Mouse (Mus musculus): ENCODE data around the gene Glod5. TPM values are rescaled to one million over a fixed set of nuclear protein-coding genes. Genes with fewer than 3 reads are reported as not detected.
"Not testable (repeated sequence)": the region's sequence is repeated elsewhere in the genome, so short reads cannot be mapped to it uniquely, and the experiment has no call there.

Glod5 gene
- not detected for total RNA-seq (2022)

DNA sequence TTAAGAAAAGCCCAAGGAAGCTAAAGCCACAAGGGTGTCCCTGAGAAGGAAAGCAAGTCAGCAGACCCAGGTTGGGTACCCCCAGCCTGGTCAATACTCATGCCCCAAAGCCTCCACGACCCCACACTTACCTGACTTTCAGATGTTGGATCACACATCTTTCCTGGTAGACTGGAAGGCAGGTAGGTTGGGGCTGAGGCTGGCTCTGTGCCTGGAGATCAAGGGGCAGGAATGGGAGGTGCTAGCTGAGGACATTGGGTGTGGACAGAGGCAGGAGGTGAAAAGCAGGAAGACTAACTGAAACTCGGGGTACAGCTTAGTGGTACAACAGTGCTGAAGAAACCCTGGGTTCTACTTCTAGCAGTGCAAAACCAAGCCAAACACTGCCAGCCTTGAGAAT is at the start of gene Glod5:
Gene Glod5 (minus strand): TSS at position 207 of the 400 bp plus-strand sequence.
- DNase-seq = no peak

DNA sequence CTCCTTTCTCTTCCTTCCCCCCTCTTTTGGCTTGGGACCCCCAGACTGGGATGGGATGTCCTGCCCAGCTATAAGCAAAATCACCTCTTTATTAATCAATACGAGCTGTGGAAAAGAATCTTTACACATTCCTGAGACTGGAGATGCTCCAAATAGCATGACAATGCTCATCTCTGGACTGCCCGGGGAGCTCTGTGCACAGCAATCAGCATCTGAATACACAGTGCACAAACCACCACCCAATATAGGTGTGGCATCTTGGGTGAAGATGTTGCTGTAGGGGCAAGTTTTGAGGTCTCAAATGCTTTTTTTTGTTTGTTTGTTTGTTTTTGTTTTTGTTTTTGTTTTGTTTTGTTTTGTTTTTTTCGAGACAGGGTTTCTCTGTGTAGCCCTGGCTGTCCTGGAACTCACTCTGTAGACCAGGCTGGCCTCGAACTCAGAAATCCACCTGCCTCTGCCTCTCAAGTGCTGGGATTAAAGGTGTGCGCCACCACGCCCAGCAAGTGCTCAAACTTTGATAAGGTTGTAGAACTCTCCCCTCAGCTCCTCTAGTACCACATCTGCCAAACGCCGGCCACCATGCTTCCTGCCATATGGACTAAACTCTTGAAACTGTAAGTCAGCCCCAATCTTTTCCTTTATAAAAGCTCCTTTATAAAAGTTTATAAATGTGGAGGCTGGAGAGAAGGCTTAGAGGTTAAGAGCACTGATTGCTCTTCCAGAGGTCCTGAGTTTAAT is 32.9 kb upstream of the Glod5 start:
- DNase-seq = not testable (repeated sequence)

DNA sequence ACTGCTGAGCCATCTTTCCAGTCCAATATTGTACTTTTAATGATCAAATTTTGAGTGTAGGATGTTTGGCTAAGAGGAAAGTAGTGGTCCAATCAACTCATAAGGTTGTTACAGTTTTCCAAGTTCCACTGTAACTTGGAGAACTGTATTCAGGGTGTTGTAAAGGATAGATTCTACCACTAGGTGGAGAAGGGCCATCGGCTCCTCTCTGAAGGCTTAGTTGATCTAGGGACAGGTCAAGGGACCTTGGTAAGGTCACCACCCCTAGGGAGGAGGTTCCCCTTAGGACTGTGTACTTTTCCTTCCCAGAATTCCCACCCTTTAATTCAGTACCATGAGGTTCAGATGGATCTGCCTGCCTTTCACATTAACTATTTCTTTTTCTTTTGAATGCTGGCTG is 14.7 kb upstream of the Glod5 start:
- no peak for DNase-seq

DNA sequence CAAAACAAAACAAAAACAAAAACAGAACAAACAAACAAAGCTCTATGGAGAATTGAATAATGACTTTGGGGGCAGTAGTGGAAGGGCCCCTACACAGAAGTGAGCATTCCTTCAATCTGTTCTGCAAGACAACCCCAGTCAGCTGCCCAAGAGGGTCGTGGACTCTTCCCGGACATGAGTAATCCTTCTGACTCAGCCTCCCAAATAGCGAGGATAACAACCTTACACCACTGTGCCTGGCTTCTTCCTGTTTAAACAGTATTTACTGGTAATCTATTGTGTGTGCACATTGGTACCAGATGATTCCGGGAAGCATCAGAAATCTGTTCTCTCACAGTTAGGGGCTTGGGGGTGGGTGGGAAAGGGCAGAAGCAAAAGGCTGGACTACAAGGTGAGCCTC is 8.5 kb upstream of the Glod5 start:
- DNase-seq = no peak

DNA sequence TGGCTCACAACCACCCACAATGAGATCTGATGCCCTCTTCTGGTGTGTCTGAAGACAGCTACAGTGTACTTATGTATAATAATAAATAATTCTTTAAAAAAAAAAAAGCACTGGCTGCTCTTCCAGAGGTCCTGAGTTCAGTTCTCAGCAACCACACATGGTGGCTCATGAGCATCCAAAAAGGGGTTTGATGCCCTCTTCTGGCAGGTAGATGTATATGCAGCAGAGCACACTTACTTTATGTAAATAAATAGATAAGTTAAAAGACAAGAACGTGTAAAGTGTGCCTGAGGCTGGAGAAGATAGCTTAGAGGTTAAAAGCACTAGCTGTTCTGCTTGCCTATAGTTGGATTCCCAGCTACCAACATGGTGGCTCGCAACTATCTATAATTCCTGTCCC is 6.5 kb upstream of the Glod5 start:
- DNase-seq = no peak

DNA sequence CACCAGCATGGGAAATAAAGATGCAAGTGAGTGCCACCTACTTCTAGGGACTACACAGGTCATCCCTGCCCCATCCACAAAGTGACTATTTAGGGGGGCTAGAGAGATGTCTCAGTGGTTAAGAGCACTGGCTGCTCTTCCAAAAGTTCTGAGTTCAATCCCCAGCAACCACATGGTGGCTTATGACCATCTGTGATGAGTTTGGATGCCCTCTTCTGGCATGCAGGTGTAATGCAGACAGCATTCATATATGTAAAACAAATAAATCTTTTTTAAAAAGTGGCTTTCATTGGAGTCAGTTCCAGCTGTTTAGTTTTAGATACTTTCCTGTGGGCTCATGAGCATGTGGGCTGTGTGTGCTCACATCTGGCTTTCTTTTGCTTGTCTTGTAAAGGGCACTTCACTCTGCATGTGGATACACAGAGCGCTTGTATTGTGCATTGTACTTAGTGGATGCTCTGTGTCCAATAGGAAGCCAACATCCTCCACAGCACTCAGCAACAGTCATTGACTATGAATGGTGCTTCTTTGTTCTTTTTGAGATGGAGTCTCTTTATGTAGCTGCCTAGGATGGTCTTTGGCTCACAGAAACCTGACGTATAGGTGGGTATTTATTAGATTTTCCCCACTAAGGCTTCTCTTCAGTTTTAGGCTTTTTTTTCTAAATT is 2.0 kb upstream of the Glod5 start:
- DNase-seq = no peak

DNA sequence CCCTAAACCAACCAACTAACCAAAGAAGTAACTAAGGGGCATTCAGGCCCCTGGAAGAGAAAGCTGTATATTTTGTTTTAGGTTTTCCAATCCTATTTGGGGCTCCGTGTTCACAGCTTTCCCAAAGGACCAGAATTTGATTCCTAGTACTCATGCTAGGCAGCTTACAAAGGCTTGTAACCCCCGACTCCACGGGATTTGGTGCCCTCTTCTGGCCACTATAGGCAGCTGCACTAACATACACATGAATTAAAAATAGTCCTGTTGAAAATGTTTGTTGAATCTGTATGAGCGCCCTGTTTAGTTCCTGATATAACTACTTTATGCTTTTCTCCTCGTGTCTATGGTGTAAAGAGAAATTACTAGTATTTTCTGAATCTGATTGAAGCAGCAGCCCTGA is 1.1 kb downstream of the Glod5 start:
- DNase-seq = no peak

DNA sequence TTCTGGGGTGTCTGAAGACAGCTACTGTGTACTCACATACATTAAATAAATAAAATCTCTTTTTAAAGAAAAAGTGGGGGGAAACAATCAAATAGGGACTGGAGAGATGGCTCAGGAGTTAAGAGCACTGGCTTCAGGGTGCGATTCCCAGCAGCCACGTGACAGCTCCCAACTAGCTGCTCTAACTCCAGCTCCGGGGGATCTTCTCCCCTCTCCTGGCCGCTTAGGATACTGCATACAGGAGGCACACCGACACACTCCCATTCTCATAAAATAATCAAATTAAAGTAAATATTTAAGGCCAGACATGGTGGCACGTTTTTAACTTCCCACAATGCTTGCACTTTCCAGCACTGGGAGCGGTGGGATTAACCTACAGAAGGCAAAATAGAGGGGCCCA is 2.6 kb downstream of the Glod5 start:
- not testable (repeated sequence) for DNase-seq

DNA sequence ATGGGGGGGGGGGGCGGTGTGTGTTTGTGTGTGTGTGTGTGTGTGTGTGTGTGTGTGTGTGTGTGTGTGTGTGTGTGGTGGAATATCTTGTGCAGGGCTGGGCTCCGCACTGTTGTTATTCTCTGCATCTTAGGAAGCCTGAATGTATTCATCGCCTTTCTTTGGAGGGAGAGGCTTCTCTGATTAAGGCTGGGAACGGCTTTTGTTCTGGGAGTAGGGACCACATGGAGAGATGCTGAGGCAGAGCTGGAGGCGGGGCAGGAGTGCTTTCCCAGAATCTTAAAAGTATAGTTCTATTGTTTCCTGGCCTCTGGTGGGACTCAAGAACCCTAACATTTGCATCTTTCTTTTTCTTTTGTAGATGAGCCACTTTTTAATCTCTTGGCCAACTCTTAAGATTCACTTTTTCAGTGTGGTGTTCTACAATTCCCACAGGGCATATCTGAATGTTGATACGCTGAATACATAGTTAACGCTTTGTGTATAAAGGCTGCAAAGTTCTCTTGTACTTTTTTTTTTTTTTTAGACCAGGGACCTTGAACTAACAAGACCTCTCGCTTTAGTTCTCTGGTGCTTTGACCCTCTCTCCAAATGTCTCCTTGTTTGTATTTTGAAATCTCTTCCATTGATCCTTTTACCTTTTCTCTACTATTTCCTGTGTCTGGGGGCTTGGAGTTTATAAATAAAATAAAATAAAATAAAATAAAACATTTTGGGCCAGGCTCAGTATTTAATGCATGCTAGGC is 4.5 kb downstream of the Glod5 start:
- DNase-seq = no peak

DNA sequence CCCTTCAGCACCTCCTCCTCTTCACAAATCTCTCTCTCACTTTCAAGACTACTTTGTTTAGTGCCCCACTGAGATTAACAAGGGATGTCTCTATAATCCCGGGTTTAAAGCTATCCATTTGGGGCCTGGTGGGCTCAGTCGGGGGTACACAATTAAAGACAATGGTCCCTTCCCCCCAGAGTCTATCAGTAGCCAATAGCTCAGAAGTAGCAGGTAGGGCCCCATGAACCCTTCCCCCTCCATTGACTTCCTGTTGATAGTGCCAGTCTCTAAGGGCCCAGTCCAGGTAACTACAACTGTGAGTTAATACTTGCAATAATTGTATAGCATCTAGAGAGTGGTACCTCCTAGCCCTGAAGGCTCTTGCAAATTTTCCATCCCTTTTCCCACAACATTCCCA is 5.1 kb downstream of the Glod5 start:
- DNase-seq = no peak

DNA sequence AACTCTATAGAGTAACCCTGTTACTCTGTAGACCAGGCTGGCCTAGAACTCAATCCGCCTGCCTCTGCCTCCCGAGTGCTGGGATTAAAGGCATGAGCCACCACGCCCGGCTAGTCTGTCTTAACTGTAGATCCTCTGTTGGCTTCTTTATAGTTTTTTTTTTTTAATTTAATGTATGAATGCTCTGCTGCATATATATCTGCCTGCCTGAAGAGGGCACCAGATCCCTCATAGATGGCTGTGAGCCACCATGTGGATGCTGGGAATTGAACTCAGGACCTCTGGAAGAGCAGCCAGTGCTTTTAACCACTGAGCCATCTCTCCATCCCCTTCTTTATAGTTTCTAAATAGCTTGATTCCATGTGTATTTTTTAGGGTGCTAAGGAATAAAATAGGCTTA is 8.9 kb downstream of the Glod5 start:
- DNase-seq = not testable (repeated sequence)

DNA sequence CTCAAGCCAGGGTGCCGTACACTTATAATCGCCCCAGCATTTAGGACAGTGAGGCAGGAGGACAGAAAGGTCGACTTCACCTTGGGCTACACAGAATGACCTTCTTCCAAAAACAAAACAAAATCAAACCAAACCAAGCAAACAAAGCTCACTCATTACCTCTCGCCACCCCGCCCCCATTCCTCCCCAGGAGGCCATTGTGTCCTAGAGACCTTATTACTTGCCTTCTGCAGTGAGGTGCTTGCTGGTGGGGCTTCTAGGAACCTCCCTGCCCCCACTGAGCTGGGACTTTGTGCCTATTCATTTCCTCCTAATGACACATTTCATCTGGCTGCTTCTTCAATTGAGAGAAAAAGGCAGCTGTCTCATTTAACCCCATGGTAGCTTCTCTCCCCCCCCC is 9.7 kb downstream of the Glod5 start:
- no peak for DNase-seq

DNA sequence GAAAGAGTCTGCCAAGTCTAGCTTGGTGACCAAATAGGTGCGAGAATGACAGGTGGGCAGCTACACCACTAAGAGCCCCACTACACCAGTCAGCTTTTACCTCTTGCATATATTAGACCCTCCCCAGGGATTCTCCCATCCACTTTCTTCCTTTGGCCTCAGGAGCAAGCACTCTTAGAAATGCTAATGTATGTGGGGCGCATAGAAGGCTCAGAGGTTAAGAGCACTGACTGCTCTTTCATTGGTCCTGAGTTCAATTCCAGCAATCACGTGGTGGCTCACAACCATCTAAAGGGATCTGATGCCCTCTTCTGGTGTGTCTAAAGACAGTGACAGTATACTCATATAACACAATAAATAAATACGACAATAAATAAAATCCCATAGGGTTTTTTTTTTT is 15.3 kb downstream of the Glod5 start:
- DNase-seq = no peak

DNA sequence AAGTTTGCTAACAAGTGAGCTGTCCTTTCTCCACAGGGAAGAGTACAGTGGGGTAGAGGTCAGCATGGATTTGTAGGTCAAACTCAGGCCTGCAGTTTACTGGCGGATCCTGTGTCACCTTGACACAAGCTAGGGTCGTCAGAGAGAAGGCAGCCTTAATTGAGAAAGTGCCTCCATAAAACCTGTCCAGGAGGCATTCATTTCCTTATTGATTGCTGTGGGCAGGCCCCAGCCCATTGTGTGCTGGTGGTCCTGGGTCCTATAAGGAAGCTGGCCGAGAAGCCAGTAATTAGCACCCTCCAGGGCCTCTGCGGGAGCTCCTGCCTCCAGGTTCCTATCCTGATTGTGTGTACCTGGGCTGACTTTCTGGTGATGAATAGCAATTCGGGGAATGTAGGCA is 16.3 kb downstream of the Glod5 start:
- no peak for DNase-seq

DNA sequence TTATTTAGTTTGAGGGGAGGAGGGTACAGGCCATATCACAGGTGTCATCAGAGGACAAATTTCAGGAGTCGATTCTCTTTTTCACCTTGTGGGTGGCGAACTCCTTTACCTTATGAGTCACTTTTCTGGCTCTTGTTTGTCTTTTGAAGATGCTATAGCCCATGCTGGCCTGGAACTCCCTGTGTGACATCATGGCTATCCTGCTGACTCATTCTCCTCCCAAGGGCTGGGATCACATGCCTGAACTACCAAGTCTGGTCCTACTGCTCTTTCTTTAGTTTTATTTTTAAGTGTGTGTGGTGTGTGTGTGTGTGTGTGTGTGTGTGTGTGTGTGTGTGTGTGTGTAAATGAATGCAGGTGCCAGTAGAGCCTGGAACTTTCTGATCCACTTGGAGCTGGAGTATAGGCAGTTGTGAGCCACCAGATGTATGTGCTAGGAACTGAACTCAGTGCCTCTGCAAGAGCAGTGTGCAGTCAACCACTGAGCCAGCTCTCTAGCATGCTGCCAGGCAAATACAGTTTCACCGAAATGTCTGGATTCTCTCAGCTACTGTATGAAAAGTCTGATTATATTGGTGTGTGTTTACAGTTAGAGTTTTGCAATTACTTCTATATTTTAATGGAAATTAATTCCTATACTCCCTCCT is 17.6 kb downstream of the Glod5 start:
- peak; percentile 29 for DNase-seq

DNA sequence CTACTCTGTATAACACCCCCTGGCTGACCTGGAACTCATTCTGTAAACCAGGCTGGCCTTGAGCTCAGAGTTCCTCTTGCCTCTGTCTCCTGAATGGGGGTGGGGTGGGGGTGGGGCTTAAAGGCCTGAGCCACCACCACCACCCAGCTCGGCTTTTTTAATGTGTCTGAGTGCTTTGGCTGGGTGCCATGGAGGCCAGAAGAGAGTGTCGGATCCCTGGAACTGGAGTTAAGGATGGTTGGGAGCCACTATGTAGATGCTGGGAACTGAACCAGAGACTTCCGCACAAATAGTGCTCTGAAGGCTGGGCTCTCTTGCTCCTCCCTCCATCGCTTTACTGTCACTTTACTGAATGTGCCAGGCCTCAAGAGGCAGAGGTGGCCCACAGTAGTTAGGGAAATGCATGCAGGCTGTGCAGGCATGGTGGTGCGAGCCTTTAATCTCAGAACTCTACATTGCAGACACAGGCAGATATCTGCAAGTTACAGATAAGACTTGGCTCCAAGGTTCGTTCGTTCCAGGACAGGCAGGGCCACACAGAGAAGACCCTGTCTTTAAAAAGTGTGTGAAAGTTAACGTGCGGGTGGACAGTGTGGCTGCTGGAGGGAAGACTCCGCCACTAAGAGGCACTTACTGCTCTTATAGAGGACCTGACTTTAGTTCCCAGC is 25.1 kb downstream of the Glod5 start:
- DNase-seq = no peak

DNA sequence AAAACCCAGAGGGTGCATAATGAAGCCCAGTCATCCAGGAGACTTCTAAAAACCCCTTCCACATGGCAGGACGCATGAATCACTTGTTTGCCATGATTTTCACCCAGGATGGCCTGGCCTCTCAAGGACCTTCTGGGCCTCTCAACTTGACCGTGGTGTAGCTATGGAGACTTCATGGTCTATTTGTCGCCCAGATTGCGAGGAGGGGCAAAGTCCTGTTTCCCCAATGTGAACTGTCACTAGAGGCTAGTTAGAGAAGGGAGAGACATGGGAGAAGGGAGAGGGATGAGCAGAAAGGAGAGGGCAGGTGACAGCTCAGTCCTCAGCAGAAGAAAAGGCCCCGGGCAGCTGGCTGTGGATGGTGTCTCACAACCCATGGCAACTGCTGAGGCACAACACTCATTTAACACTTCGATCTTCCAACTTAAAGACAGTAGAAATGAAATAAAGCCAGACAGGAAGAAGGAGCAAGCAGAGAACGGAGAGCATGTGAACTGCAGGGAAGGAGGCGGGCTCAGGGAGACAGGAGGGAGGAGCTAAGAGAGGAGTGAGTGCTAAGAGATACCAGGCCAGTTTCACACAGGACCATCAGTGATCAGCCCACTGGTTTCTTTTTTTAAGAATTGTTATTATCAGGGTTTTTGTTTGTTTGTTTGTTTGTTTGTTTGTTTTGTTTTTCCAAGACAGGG is 25.8 kb downstream of the Glod5 start:
- no peak for DNase-seq

DNA sequence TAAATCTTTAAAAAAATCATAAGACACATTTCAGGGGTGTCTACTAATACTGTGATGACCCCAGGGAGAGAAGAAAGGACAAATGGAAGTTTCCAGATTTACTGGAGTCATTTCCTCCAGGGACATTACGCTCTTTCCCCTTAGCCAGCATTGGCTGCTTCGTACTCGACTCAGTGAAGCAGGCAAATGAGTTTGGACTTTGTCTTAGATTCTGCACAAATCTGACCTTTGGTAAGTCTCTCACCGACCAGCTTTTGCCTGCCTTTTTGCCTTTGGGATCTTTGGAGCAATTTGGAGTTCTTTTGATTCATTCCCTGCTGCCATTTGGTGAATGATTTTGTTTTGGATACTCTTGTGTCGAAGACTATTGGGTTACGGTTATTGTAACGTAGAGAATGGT is 36.9 kb downstream of the Glod5 start:
- no peak for DNase-seq

DNA sequence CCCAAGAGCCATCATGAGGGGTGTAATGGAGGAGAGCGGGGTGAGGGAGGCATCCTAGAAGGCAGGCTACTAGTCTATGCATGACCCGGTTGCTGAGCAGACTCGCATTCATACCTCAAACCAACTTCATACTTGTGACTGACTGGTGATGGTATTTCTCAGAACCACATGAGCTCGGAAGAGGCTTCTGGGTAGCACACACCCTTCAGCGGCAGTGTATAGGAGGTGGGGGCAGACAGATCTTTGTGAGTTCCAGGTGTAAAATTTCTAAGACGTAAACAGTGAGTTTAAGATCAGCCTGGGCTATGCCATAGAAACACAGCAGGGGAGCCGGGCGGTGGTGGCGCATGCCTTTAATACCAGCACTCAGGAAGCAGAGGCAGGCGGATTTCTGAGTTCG is 40.4 kb downstream of the Glod5 start, which contains the start of gene Gata1:
Gene Gata1 (minus strand): TSS at position 180 of the 400 bp plus-strand sequence.
- no peak for DNase-seq

DNA sequence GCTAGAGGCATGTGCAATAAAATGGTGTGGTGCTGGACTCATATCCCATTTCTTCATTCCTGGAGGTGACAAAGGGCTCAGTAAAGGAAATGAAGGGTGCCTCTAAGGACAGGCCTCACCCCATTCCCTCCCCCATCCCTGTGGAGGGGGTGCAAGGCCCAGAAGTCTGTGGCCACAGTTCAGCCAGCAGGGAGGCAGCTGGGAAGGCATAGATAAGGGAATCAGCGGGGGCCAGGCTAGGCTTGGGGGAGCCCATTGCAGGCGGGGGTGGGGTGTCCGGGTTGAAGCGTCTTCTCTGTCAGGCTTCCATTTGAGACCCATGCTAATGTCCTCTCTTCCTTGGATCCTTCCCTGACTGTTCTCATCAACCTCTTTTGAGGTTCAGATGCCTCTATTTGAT is 47.0 kb downstream of the Glod5 start:
- DNase-seq = no peak

DNA sequence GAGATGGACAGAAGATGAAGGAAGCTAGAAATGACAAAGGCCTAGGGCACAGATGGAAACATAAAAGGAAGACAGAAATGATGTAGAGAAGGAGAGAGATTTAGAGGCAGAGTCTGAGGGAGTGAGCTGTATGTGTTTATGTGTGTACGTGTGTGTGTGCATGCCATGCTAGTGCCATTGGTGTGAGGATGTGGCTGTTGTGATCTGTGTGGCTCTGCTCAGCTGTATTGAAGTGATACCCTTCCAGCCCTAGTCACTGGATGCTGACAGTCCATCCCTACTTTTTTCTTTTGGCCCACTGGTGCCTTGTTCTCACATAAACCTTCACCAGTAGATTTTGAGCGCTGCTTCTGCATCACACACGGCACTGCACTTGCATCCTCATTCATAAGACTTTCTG is 49.4 kb downstream of the Glod5 start:
- no peak for DNase-seq

DNA sequence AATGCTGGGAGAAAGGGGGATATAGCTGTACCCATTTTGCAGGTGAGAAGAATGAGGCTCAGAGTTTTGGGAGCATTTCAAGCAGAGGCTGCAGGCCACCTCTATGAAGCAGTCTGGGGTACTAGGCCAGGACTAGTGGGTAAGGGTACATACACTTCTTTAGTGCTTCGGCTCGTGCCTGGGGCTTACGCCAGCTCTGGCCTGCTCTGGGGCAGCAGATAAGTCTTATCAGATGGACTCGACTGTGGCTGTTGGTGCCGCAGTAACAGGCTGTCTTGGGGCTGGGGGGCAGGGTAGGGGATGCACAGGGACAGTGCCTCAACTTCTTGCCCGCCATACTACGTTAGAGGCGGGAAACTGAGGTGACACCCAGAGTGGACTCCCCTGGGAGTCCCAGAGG is 50.1 kb downstream of the Glod5 start:
- no peak for DNase-seq
